Mouse (Mus musculus): ENCODE data around the gene Dpm1. TPM values are rescaled to one million over a fixed set of nuclear protein-coding genes. Genes with fewer than 3 reads are reported as not detected.
A peak's percentile ranks its signal among the peaks of the same experiment; 100 is the strongest.

Gene Dpm1
- polyA plus RNA-seq, 1 experiment: 29.5 TPM

DNA sequence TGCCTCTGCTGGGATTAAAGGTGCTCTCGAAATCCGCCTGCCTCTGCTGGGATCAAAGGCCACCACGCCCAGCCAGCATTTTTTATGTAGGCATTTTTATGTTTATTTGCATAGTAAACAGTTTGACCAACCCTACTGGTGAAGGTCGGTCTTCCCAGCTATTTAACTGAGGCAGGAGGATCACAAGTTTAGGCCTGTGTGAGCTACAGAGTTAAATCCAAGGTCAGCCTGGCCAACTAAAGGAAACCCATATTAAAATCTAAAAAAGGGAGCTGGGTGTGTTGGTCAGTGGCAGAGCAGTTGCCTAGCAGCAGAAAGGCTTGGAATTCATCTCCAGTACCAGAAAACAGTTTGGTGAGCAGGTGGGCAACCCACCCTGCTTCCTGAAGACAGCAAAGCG, 2.9 kb upstream of the Dpm1 start:
- no peak for DNase-seq
- H3K4me3 ChIP-seq (ENCODE audit: control insufficient read depth, insufficient read depth, low read length): no peak overlapping the region
- WGBS: 97% methylated on average over 5 of the region's 5 CpGs
- H3K27ac ChIP-seq (ENCODE audit: control insufficient read depth, insufficient read depth, low read length): no peak overlapping the region
- H3K27me3 ChIP-seq (ENCODE audit: control insufficient read depth, insufficient read depth, low read length): no peaks in the 10 kb centered on the region
- TF ChIP-seq POLR2A (IDR thresholded peaks at IDR 0.05; ENCODE audit: control insufficient read depth, extremely low read depth, insufficient read depth, low read length, poor library complexity) (no peak), CTCF (IDR thresholded peaks at IDR 0.05; ENCODE audit: borderline replicate concordance, control insufficient read depth, extremely low read depth, insufficient read depth, low read length, poor library complexity) (no peak)
- H3K4me1 ChIP-seq (replicated peaks; ENCODE audit: control insufficient read depth, insufficient read depth, low read length): peaks cover 17% of the 10 kb centered on the region
- no peaks in the 10 kb centered on the region; the same call in 1 of the 2 replicates for H3K36me3 ChIP-seq (ENCODE audit: control insufficient read depth, insufficient read depth, low read length)

DNA sequence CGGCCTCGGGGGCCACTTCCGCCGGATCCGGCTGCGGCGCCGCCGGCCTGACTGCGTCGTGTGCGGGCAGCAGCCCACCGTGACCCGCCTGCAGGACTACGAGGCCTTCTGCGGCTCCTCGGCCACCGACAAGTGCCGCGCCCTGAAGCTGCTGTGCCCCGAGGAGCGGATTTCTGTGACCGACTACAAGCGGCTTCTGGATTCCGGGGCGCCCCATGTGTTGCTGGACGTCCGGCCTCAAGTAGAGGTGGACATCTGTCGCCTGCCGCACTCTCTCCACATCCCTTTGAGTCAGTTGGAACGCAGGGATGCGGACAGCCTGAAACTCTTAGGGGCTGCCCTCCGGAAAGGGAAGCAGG, 1.1 kb upstream of the Dpm1 start:
- Histone ChIP-seq H3K27me3 (ENCODE audit: control insufficient read depth, insufficient read depth, low read length) (no peaks in the 10 kb centered on the region), H3K36me3 (ENCODE audit: control insufficient read depth, insufficient read depth, low read length) (peaks cover 4% of the 10 kb centered on the region), H3K4me3 (ENCODE audit: control insufficient read depth, insufficient read depth, low read length) (peak overlapping the region; percentile 92), H3K4me1 (replicated peaks; ENCODE audit: control insufficient read depth, insufficient read depth, low read length) (peaks cover 17% of the 10 kb centered on the region), H3K27ac (ENCODE audit: control insufficient read depth, insufficient read depth, low read length) (no peak overlapping the region)
- DNase-seq: peak; percentile 6
- TF ChIP-seq POLR2A (IDR thresholded peaks at IDR 0.05; ENCODE audit: control insufficient read depth, extremely low read depth, insufficient read depth, low read length, poor library complexity) (no peak), CTCF (IDR thresholded peaks at IDR 0.05; ENCODE audit: borderline replicate concordance, control insufficient read depth, extremely low read depth, insufficient read depth, low read length, poor library complexity) (no peak)
- 60% methylated on average over 33 of the region's 33 CpGs for WGBS

DNA sequence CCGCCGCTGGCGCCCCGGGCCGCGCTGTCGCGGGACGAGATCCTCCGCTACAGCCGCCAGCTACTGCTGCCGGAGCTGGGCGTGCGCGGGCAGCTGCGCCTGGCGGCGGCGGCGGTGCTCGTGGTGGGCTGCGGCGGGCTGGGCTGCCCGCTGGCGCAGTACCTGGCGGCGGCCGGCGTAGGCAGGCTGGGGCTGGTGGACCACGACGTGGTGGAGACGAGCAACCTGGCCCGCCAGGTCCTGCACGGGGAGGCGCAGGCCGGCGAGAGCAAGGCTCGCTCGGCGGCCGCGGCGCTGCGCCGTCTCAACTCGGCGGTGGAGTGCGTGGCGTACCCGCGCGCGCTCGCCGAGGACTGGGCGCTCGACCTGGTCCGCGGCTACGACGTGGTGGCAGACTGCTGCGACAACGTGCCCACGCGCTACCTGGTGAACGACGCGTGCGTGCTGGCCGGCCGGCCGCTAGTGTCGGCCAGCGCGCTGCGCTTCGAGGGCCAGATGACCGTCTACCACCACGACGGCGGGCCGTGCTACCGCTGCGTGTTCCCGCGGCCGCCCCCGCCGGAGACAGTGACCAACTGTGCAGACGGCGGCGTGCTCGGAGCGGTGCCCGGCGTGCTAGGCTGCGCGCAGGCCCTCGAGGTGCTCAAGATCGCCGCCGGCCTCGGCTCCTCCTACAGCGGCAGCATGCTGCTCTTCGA, 531 bp upstream of the Dpm1 start:
- no peaks in the 10 kb centered on the region for H3K27me3 ChIP-seq (ENCODE audit: control insufficient read depth, insufficient read depth, low read length)
- peaks cover 17% of the 10 kb centered on the region for H3K4me1 ChIP-seq (replicated peaks; ENCODE audit: control insufficient read depth, insufficient read depth, low read length)
- TF ChIP-seq CTCF (IDR thresholded peaks at IDR 0.05; ENCODE audit: borderline replicate concordance, control insufficient read depth, extremely low read depth, insufficient read depth, low read length, poor library complexity) (no peak), POLR2A (IDR thresholded peaks at IDR 0.05; ENCODE audit: control insufficient read depth, extremely low read depth, insufficient read depth, low read length, poor library complexity) (no peak)
- peaks cover 6% of the 10 kb centered on the region for H3K36me3 ChIP-seq (ENCODE audit: control insufficient read depth, insufficient read depth, low read length)
- DNase-seq: peak; percentile 13
- 5% methylated on average over 105 of the region's 105 CpGs for WGBS
- peak overlapping the region; percentile 92 for H3K4me3 ChIP-seq (ENCODE audit: control insufficient read depth, insufficient read depth, low read length)
- H3K27ac ChIP-seq (ENCODE audit: control insufficient read depth, insufficient read depth, low read length): no peak overlapping the region

DNA sequence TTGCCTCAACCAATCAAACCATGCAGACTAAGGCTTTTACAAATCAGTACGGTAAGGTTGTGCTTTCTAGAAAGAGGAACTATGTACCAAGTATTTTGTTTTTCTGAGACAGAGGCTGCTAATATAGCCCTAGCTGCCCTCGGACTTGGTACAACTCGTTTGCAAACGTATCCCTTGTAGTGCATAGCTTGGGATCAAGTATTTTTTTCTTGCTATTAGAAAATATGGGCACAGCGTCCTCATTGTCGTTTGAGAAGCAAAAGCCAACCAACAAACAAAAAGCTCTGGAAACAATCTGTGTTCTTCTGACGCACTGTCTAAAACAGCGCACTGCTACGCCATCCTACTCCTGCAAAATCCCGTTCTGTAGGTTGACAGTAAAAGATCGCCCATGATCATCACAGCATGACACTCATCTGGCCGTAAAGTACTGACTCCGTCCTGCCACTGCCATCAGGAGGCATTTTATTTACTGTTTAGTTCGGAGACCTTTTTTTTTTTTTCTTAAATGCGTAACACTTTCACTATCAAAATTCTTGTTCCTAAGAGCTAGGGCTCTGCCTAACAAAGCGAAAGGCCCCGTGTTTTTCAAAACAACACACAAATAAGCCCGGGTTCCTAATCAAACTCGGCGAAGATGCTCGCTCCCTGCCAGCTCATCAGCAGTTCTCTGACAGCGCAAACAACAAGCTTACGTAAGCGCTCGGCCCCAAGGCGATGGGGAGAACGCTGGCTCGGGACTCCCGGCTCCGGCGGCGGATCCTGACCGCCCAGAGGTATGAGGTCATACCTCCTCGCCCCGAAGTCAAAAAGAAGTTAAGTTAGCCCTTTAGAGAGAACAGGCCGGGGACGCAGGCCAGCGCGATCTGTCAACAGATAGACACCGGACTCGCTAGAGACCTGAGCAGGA, 1.0 kb downstream of the Dpm1 start:
- H3K36me3 ChIP-seq (ENCODE audit: control insufficient read depth, insufficient read depth, low read length): peaks cover 22% of the 10 kb centered on the region
- WGBS: 7% methylated on average over 41 of the region's 41 CpGs
- H3K4me1 ChIP-seq (replicated peaks; ENCODE audit: control insufficient read depth, insufficient read depth, low read length): peaks cover 17% of the 10 kb centered on the region
- no peaks in the 10 kb centered on the region for H3K27me3 ChIP-seq (ENCODE audit: control insufficient read depth, insufficient read depth, low read length)
- H3K27ac ChIP-seq (ENCODE audit: control insufficient read depth, insufficient read depth, low read length): no peak overlapping the region
- DNase-seq: no peak
- H3K4me3 ChIP-seq (ENCODE audit: control insufficient read depth, insufficient read depth, low read length): peak overlapping the region; percentile 92
- TF ChIP-seq POLR2A (IDR thresholded peaks at IDR 0.05; ENCODE audit: control insufficient read depth, extremely low read depth, insufficient read depth, low read length, poor library complexity): no peak
- no peak for TF ChIP-seq CTCF (IDR thresholded peaks at IDR 0.05; ENCODE audit: borderline replicate concordance, control insufficient read depth, extremely low read depth, insufficient read depth, low read length, poor library complexity)

GRCm38 (mm10) chr2:168223326-168223725, 7.1 kb downstream of the Dpm1 start:
- 98% methylated on average over 6 of the region's 6 CpGs for WGBS
- Histone ChIP-seq H3K4me1 (replicated peaks; ENCODE audit: control insufficient read depth, insufficient read depth, low read length) (peaks cover under 1% of the 10 kb centered on the region; the same call in 1 of the 2 replicates), H3K36me3 (ENCODE audit: control insufficient read depth, insufficient read depth, low read length) (peaks cover 72% of the 10 kb centered on the region)

DNA sequence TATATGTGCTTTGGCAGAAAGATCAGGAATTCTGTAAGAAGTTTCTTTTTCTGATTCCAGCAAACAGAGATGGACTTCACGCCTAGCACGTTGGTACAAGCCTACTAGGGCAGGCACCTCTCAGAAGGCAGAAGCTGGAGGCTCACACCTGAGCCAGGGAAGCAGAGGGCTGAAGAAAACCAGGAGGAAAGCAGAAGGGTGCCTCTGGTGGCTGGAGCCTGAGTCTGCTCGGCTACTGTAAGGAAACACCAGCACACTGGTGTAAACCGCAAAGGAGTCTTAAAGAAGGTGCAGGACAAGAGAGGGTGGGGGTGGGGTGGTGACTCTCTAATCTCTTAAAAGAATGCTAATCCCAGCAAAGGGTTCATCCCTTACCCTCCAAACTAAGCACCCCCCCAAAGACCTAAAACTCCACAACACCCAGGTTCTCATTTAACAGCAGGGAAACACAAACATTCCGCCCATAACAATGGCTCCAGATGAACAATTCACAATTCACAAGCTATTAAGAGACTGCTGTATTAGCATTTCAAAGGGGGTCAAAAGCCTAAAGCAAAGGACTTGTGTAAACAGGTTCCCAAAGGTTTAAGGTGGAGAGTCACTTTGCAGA, 16.5 kb downstream of the Dpm1 start:
- DNase-seq: no peak
- no peak for TF ChIP-seq POLR2A (IDR thresholded peaks at IDR 0.05; ENCODE audit: control insufficient read depth, extremely low read depth, insufficient read depth, low read length, poor library complexity)
- TF ChIP-seq CTCF (IDR thresholded peaks at IDR 0.05; ENCODE audit: borderline replicate concordance, control insufficient read depth, extremely low read depth, insufficient read depth, low read length, poor library complexity): no peak
- no peaks in the 10 kb centered on the region for H3K4me1 ChIP-seq (replicated peaks; ENCODE audit: control insufficient read depth, insufficient read depth, low read length)
- H3K4me3 ChIP-seq (ENCODE audit: control insufficient read depth, insufficient read depth, low read length): no peak overlapping the region
- no peak overlapping the region for H3K27ac ChIP-seq (ENCODE audit: control insufficient read depth, insufficient read depth, low read length)
- no peaks in the 10 kb centered on the region for H3K27me3 ChIP-seq (ENCODE audit: control insufficient read depth, insufficient read depth, low read length)
- peaks cover 46% of the 10 kb centered on the region for H3K36me3 ChIP-seq (ENCODE audit: control insufficient read depth, insufficient read depth, low read length)
- 66% methylated on average over 5 of the region's 5 CpGs for WGBS

More at GRCm38 (mm10) chr2:168223326-168223725, 7.1 kb downstream of the Dpm1 start:
- no peak for TF ChIP-seq POLR2A (IDR thresholded peaks at IDR 0.05; ENCODE audit: control insufficient read depth, extremely low read depth, insufficient read depth, low read length, poor library complexity)
- TF ChIP-seq CTCF (IDR thresholded peaks at IDR 0.05; ENCODE audit: borderline replicate concordance, control insufficient read depth, extremely low read depth, insufficient read depth, low read length, poor library complexity): no peak
- H3K27ac ChIP-seq (ENCODE audit: control insufficient read depth, insufficient read depth, low read length): no peak overlapping the region
- no peak for DNase-seq
- H3K4me3 ChIP-seq (ENCODE audit: control insufficient read depth, insufficient read depth, low read length): no peak overlapping the region
- no peaks in the 10 kb centered on the region for H3K27me3 ChIP-seq (ENCODE audit: control insufficient read depth, insufficient read depth, low read length)
